Mouse (Mus musculus) G1E (cell line): ENCODE measurements around the gene Ddx31.

Experiments
- CTCF ChIP-seq: IDR thresholded peaks from 2 replicates; pipeline ENCODE4 v1.5.1; 2012; ENCODE audit warnings: low read depth, low read length, inconsistent platforms, mixed read lengths
- GATA1 ChIP-seq: IDR thresholded peaks from 2 replicates; pipeline ENCODE4 v1.6.1; 2012; ENCODE audit warnings: borderline replicate concordance, low read length, inconsistent platforms, mixed read lengths
- POLR2AphosphoS5 ChIP-seq: IDR thresholded peaks from 2 replicates; pipeline ENCODE4 v1.6.1; 2012; ENCODE audit warnings: low read depth, low read length, inconsistent platforms; ENCODE audit not compliant: insufficient replicate concordance
- TAL1 ChIP-seq: conservative IDR thresholded peaks from 2 replicates; pipeline ENCODE4 v1.6.1; 2012; ENCODE audit warnings: low read depth, low read length, inconsistent platforms, mixed read lengths

DNA sequence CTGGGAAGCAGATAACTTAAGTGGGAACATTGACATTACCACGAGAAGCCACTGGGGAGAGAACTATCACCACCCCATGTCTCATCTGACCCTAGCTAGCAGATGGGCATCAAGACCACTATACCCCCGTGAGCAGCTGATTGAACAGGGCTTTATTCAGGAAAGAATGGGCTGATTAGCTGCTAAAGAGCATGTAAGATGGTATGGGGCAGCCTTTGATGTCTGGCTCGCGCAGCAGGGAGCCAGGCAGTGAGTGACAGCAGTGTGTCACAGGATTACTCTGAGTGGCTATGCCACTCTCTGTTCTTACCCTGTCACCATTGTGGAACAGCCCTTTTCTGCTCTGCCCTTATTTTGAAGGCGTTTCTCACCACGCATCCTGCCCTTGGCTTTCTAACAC lies 53.3 kb downstream of the Ddx31 start:
- TF ChIP-seq CTCF (no peak), GATA1 (no peak), POLR2AphosphoS5 (no peak), TAL1 (no peak)
